Mouse (Mus musculus) CH12.LX (cell line): ENCODE results near the gene Akt3.

ENCODE experiments used
- CHD1 ChIP-seq: IDR thresholded peaks from 2 replicates; pipeline ENCODE4 v1.6.1; 2012; ENCODE audit warnings: low read depth, low read length, improper control_type of control experiment, inconsistent platforms
- CHD2 ChIP-seq: IDR thresholded peaks from 2 replicates; pipeline ENCODE4 v1.6.1; 2011; ENCODE audit warnings: low read length, improper control_type of control experiment
- CTCF ChIP-seq, 2 experiments: IDR thresholded peaks in 1 of 2; conservative IDR thresholded peaks in 1 of 2; 2 replicates each; pipeline ENCODE4 v1.5.1; 2011 to 2012; ENCODE audit warnings: low read depth in 2 of 2, low read length in 2 of 2, improper control_type of control experiment in 1 of 2, inconsistent platforms in 1 of 2, mild to moderate bottlenecking in 1 of 2, moderate library complexity in 1 of 2
- EP300 ChIP-seq: IDR thresholded peaks from 2 replicates; pipeline ENCODE4 v1.6.1; 2011; ENCODE audit warnings: low read length, improper control_type of control experiment
- ETS1 ChIP-seq: conservative IDR thresholded peaks from 2 replicates; pipeline ENCODE4 v1.6.1; 2012; ENCODE audit warnings: low read depth, mild to moderate bottlenecking, inconsistent platforms, low read length, improper control_type of control experiment, moderate library complexity
- KAT2A ChIP-seq: IDR thresholded peaks from 2 replicates; pipeline ENCODE4 v1.6.1; 2012; ENCODE audit warnings: low read length, improper control_type of control experiment, inconsistent platforms; ENCODE audit not compliant: insufficient replicate concordance
- TCF12 ChIP-seq: IDR thresholded peaks from 2 replicates; pipeline ENCODE4 v1.6.1; 2014; ENCODE audit warnings: low read depth, mild to moderate bottlenecking, inconsistent platforms, low read length, improper control_type of control experiment
- ZNF384 ChIP-seq: IDR thresholded peaks from 2 replicates; pipeline ENCODE4 v1.6.1; 2012; ENCODE audit warnings: low read depth, low read length, improper control_type of control experiment, inconsistent platforms

GRCm38 (mm10) chr1:177126674-177127073, 131.3 kb downstream of the Akt3 start:
- TF ChIP-seq CTCF (conservative IDR thresholded peaks at IDR 0.05 in 1 of 2, IDR thresholded peaks at IDR 0.05 in 1 of 2; ENCODE audit: low read depth in 2 of 2, low read length in 2 of 2) (no peak), ZNF384 (no peak), TCF12 (no peak), CHD1 (no peak), KAT2A (no peak), CHD2 (no peak), EP300 (no peak), ETS1 (no peak)
